27 mouse cellular contexts compared by ENCODE assay signal in the genomic region with DNA sequence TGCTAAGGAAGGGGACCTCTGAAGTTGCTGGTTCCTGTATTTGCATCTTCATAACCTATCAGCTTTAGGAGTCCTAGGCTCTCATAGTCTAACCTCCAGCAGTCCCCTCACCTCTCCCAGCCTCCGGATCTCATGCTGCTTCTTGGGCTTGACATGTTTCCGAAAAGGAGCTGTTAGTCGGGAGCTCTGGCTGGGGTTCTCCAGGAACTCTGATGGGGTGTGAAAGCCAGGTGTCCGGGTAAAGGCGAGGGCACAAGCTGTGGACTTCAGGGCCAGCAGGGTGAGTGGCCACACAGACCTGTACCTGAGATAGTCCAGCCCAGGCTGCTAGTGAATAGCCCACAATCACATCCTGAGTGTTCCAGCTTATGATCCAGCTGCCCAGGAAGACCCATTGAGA. TPM values are rescaled to one million over a fixed set of nuclear protein-coding genes. Genes with fewer than 3 reads are reported as not detected.
"Had no signal": no experiment of that assay in that cellular context is flagged by ENCODE, and none has a peak within 500 bp of the region (broad histone marks: within the 10 kb centered on the region; RNA-seq: fewer than 3 reads in every experiment).

No protein-coding gene starts in this region.

- DNase-seq: cerebellum, adult 2 months; cerebellum, adult 8-10 months; cerebellum, adult 9-10 months; cerebellum, adult 9-11 months; cerebellum, postnatal 10 days; cerebellum, postnatal 14 days; cerebellum, postnatal 25 days; cerebellum, postnatal 36 days; embryo, embryonic 11 days; forebrain, postnatal 0 days; gastrocnemius, adult 2 months; gastrocnemius, postnatal 10 days; gastrocnemius, postnatal 14 days; gastrocnemius, postnatal 25 days; gastrocnemius, postnatal 36 days; heart, adult 2 months had no signal

- H3K27me3 ChIP-seq: embryonic facial prominence, embryonic 12.5 days; embryonic facial prominence, embryonic 13.5 days; embryonic facial prominence, embryonic 15.5 days; forebrain, embryonic 12.5 days; forebrain, embryonic 13.5 days; forebrain, embryonic 15.5 days had no signal

- H3K4me2 ChIP-seq: embryonic facial prominence, embryonic 12.5 days; embryonic facial prominence, embryonic 13.5 days; embryonic facial prominence, embryonic 15.5 days; forebrain, embryonic 12.5 days; forebrain, embryonic 13.5 days; forebrain, embryonic 15.5 days had no signal

- H3K4me3 ChIP-seq: embryonic facial prominence, embryonic 10.5 days; embryonic facial prominence, embryonic 12.5 days; embryonic facial prominence, embryonic 13.5 days; embryonic facial prominence, embryonic 15.5 days; erythroblast, embryonic 14.5 days; forebrain, embryonic 12.5 days; forebrain, embryonic 13.5 days; forebrain, embryonic 15.5 days; gastrocnemius, adult 2 months; heart, adult 2 months had no signal

RNA-seq across cellular contexts. Expression of a gene that starts 21.0 kb away (rescaled TPM):
- total RNA-seq: gastrocnemius, adult 8-10 months; granulocyte monocyte progenitor cell, adult 5-6 weeks; heart, adult 8-10 months had no signal
- polyA plus RNA-seq: erythroblast, embryonic 14.5 days; heart, adult 2 months had no signal
